Mouse (Mus musculus) megakaryocyte progenitor cell, adult 5-6 weeks (primary cell): ENCODE results near the gene Ldlr. TPM values are rescaled to one million over a fixed set of nuclear protein-coding genes. Genes with fewer than 3 reads are reported as not detected.

Experiments
- ATAC-seq: replicated peaks from 2 replicates; pipeline ENCODE4 v1.8.0; 2016; ENCODE audit warnings: mild to moderate bottlenecking, moderate TSS enrichment, inconsistent platforms; ENCODE audit not compliant: poor library complexity
- total RNA-seq, 2 experiments: library from RNA; stranded (forward) in 1 of 2; stranded (reverse) in 1 of 2; fragments of 157-497, 149-512 nt in 1 of 2; fragments of 200-1000 nt in 1 of 2; gene quantifications; 2 replicates each; pipeline versions ENCODE4 v1.2.3 to v1.2.4; 2015 to 2017

The Ldlr gene
- total RNA-seq, 2 experiments from 2014 or later: 6.5 to 14.0 TPM

GRCm38 (mm10) chr9:21725224-21726121 is 2.2 kb downstream of the Ldlr start:
- ATAC-seq: peak; percentile 12

- no peak for ATAC-seq
Measured at GRCm38 (mm10) chr9:21726218-21726975, 3.1 kb downstream of the Ldlr start.

GRCm38 (mm10) chr9:21728261-21728832 is 5.1 kb downstream of the Ldlr start:
- ATAC-seq: no peak

- ATAC-seq: no peak
Measured at GRCm38 (mm10) chr9:21729264-21729663, 6.0 kb downstream of the Ldlr start.

- ATAC-seq: no peak
Measured at GRCm38 (mm10) chr9:21732288-21732687, 9.0 kb downstream of the Ldlr start.

GRCm38 (mm10) chr9:21733446-21733845 is 10.2 kb downstream of the Ldlr start:
- ATAC-seq: no peak

GRCm38 (mm10) chr9:21733989-21734388 is 10.7 kb downstream of the Ldlr start:
- no peak for ATAC-seq

GRCm38 (mm10) chr9:21735126-21735525 is 11.8 kb downstream of the Ldlr start:
- no peak for ATAC-seq

- no peak for ATAC-seq
Measured at GRCm38 (mm10) chr9:21736580-21736979, 13.3 kb downstream of the Ldlr start.

- ATAC-seq: no peak
Measured at GRCm38 (mm10) chr9:21737188-21737587, 13.9 kb downstream of the Ldlr start.

GRCm38 (mm10) chr9:21738776-21739175 is 15.5 kb downstream of the Ldlr start:
- no peak for ATAC-seq

GRCm38 (mm10) chr9:21740427-21740826 is 17.1 kb downstream of the Ldlr start:
- no peak for ATAC-seq

- 0 out of 2 replicates have a peak, but pooled peaks have one; percentile 20 for ATAC-seq
Measured at GRCm38 (mm10) chr9:21741514-21741913, 18.2 kb downstream of the Ldlr start.

GRCm38 (mm10) chr9:21747238-21747774 is 24.0 kb downstream of the Ldlr start:
- ATAC-seq: no peak

GRCm38 (mm10) chr9:21748033-21748432 is 24.8 kb downstream of the Ldlr start:
- ATAC-seq: peak; percentile 90

GRCm38 (mm10) chr9:21748491-21748890 is 25.2 kb downstream of the Ldlr start:
- no peak for ATAC-seq

- ATAC-seq: no peak
Measured at GRCm38 (mm10) chr9:21749382-21750118, 26.3 kb downstream of the Ldlr start.

GRCm38 (mm10) chr9:21750370-21750769 is 27.1 kb downstream of the Ldlr start:
- no peak for ATAC-seq

- ATAC-seq: no peak
Measured at GRCm38 (mm10) chr9:21751347-21751746, 28.1 kb downstream of the Ldlr start.

GRCm38 (mm10) chr9:21752252-21752792 is 29.0 kb downstream of the Ldlr start:
- no peak for ATAC-seq
